ENCODE assay signal across 21 mouse cellular contexts in the genomic region with DNA sequence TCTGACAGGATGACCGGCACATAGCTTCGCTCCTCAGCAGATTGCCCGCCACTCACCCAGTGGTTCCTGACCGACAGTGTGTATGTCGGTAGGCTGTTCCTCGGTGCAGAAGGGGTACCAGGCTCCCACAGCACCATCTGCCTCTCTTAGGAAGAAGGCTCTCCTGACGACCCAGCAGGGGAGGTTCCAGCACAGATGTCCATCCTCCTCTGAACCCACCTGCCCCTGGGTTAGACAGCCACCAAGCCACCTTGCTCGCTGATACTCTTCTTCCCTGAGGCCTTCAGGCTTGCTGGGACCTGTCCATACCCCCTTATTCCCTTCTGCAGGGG. TPM values are rescaled to one million over a fixed set of nuclear protein-coding genes. Genes with fewer than 3 reads are reported as not detected.
A peak's percentile ranks its signal among the peaks of the same experiment; 100 is the strongest.
DNase-seq lines count a peak whose midpoint lies in the region; ATAC-seq and TF ChIP-seq lines count a peak whose summit lies in the region.
"Had no signal": no experiment of that assay in that cellular context is flagged by ENCODE, and none has a peak within 500 bp of the region (broad histone marks: within the 10 kb centered on the region; RNA-seq: fewer than 3 reads in every experiment).

No protein-coding gene starts in this region.

- no peaks in the 10 kb centered on the region for H3K9me3 ChIP-seq in heart, postnatal 0 days (replicated peaks; ENCODE audit: control insufficient read depth, low read length)
- H3K9me3 ChIP-seq in intestine, embryonic 16.5 days (ENCODE audit: control insufficient read depth, low read length), result no peaks in the 10 kb centered on the region
- H3K9me3 ChIP-seq: embryonic facial prominence, embryonic 13.5 days; hindbrain, embryonic 15.5 days; midbrain, embryonic 12.5 days had no signal

- intact Hi-C loops in heart, adult 2 months (cut with DNase I), result no loop called here

- H3K4me2 ChIP-seq in heart, postnatal 0 days (ENCODE audit: low read depth, low read length), result no peak overlapping the region
- no peak overlapping the region for H3K4me2 ChIP-seq in intestine, embryonic 16.5 days (ENCODE audit: low read depth, low read length)
- H3K4me2 ChIP-seq: embryonic facial prominence, embryonic 13.5 days; hindbrain, embryonic 15.5 days; midbrain, embryonic 12.5 days had no signal

- H3K27ac ChIP-seq in heart, adult 2 months, result peak overlapping the region; percentile 53
- peak overlapping the region; percentile 82; the same call in 1 of the 2 replicates for H3K27ac ChIP-seq in heart, postnatal 0 days (ENCODE audit: low read depth)
- H3K27ac ChIP-seq in brown adipose tissue, adult 24 weeks (replicated peaks; ENCODE audit: low read depth, low read length), result 0 out of 2 replicates have a peak overlapping the region, but pooled peaks have one; percentile 85
- H3K27ac ChIP-seq in intestine, embryonic 16.5 days (ENCODE audit: low read length), result 0 out of 2 replicates have a peak overlapping the region, but pooled peaks have one; percentile 20
- no peak overlapping the region for H3K27ac ChIP-seq in layer of hippocampus, adult 2 months
- H3K27ac ChIP-seq: hindbrain, embryonic 15.5 days; midbrain, embryonic 12.5 days had no signal

- no peak for TF ChIP-seq CTCF in heart, adult 2 months (IDR thresholded peaks at IDR 0.05)
- TF ChIP-seq CTCF in heart, postnatal 0 days (IDR thresholded peaks at IDR 0.05; ENCODE audit: low read depth), result no peak
- no peak for TF ChIP-seq CTCF in layer of hippocampus, adult 2 months (conservative IDR thresholded peaks at IDR 0.05)

- no peaks in the 10 kb centered on the region for H3K79me2 ChIP-seq in heart, adult 2 months (replicated peaks; ENCODE audit: control insufficient read depth, insufficient read depth, low read length)

- no peak for TF ChIP-seq EP300 in heart, adult 2 months (IDR thresholded peaks at IDR 0.05; ENCODE audit: insufficient read depth, low read depth, low read length)
- TF ChIP-seq EP300 in heart, postnatal 0 days (IDR thresholded peaks at IDR 0.05; ENCODE audit: low read depth), result no peak

- peaks cover 44% of the 10 kb centered on the region for H3K4me1 ChIP-seq in heart, adult 2 months (ENCODE audit: control insufficient read depth, insufficient read depth, low read length)
- peaks cover 72% of the 10 kb centered on the region for H3K4me1 ChIP-seq in heart, postnatal 0 days (ENCODE audit: control insufficient read depth, insufficient read depth)
- peaks cover 43% of the 10 kb centered on the region for H3K4me1 ChIP-seq in brown adipose tissue, adult 24 weeks (ENCODE audit: control insufficient read depth, insufficient read depth, insufficient read length, low read length)
- peaks cover 29% of the 10 kb centered on the region for H3K4me1 ChIP-seq in intestine, embryonic 16.5 days (ENCODE audit: control insufficient read depth, insufficient read depth, low read length)

- ATAC-seq in heart, postnatal 0 days (ENCODE audit: insufficient read depth, low read depth), result no peak
- no peak for ATAC-seq in intestine, embryonic 16.5 days
- ATAC-seq in monocyte, adult 5-6 weeks (replicated peaks; ENCODE audit: insufficient number of reproducible peaks, low FRiP score, low TSS enrichment, poor library complexity, severe bottlenecking), result no peak

- no peaks in the 10 kb centered on the region for H3K27me3 ChIP-seq in heart, adult 2 months (ENCODE audit: control insufficient read depth, insufficient read depth, low read length)
- no peaks in the 10 kb centered on the region for H3K27me3 ChIP-seq in heart, postnatal 0 days (ENCODE audit: control insufficient read depth, insufficient read depth, low read length)
- H3K27me3 ChIP-seq in intestine, embryonic 16.5 days (replicated peaks; ENCODE audit: control insufficient read depth, insufficient read depth, low read length), result no peaks in the 10 kb centered on the region
- H3K27me3 ChIP-seq: embryonic facial prominence, embryonic 13.5 days; hindbrain, embryonic 15.5 days had no signal

- WGBS in heart, adult 2 months, result 62% methylated on average over 8 of the region's 8 CpGs
- WGBS in heart, postnatal 0 days, result 63% methylated on average over 8 of the region's 8 CpGs
- 84% methylated on average over 8 of the region's 8 CpGs for WGBS in intestine, embryonic 16.5 days

- no peaks in the 10 kb centered on the region for H3K36me3 ChIP-seq in heart, adult 2 months (ENCODE audit: control insufficient read depth, insufficient read depth, low read length)
- no peaks in the 10 kb centered on the region for H3K36me3 ChIP-seq in heart, postnatal 0 days (replicated peaks; ENCODE audit: control insufficient read depth, insufficient read depth, low read length)
- H3K36me3 ChIP-seq in intestine, embryonic 16.5 days (ENCODE audit: control insufficient read depth, insufficient read depth, low read length), result no peaks in the 10 kb centered on the region
- H3K36me3 ChIP-seq: embryonic facial prominence, embryonic 13.5 days; hindbrain, embryonic 15.5 days; midbrain, embryonic 12.5 days had no signal

- H3K9ac ChIP-seq in heart, adult 2 months (ENCODE audit: low read depth, low read length), result no peak overlapping the region
- H3K9ac ChIP-seq in heart, postnatal 0 days (replicated peaks; ENCODE audit: low read depth, low read length), result no peak overlapping the region
- no peak overlapping the region for H3K9ac ChIP-seq in intestine, embryonic 16.5 days (ENCODE audit: low read depth, low read length)
- H3K9ac ChIP-seq: embryonic facial prominence, embryonic 13.5 days; hindbrain, embryonic 15.5 days; midbrain, embryonic 12.5 days had no signal

- TF ChIP-seq POLR2A in heart, adult 2 months (IDR thresholded peaks at IDR 0.05; ENCODE audit: insufficient read depth, low read depth, low read length), result no peak

- no peak overlapping the region for H3K4me3 ChIP-seq in heart, adult 2 months
- no peak overlapping the region for H3K4me3 ChIP-seq in heart, postnatal 0 days (ENCODE audit: low read depth, low read length)
- no peak overlapping the region for H3K4me3 ChIP-seq in brown adipose tissue, adult 24 weeks (ENCODE audit: insufficient read depth, low read depth, low read length)
- no peak overlapping the region for H3K4me3 ChIP-seq in intestine, embryonic 16.5 days (ENCODE audit: low read length)
- H3K4me3 ChIP-seq in layer of hippocampus, adult 2 months, result no peak overlapping the region
- H3K4me3 ChIP-seq: embryonic facial prominence, embryonic 13.5 days; hindbrain, embryonic 15.5 days; midbrain, embryonic 12.5 days had no signal

- no peak for DNase-seq in heart, adult 2 months
- DNase-seq in heart, adult 9 months (ENCODE audit: low spot score in 2 of 2), result no peak
- DNase-seq in heart, postnatal 0 days (ENCODE audit: low spot score), result no peak
- DNase-seq in heart, adult 18-20 months, result no peak
- DNase-seq in layer of hippocampus, adult 2 months (ENCODE audit: low spot score in 2 of 2), result no peak
- DNase-seq: adrenal gland, postnatal 36 days; gastrocnemius, postnatal 36 days; kidney, adult 2 months; kidney, postnatal 25 days; lung, postnatal 36 days; retina, postnatal 1 day; right cerebral cortex, postnatal 4 days; thymus, postnatal 25 days had no signal

RNA-seq across cellular contexts. Expression of a gene that starts 25.2 kb away (rescaled TPM):
- total RNA-seq in heart, adult 2 months (2021), result 10 to 100 TPM; 11.0 to 12.6 TPM
- polyA plus RNA-seq in heart, adult 2 months (2012; rRNA removed), result 12.2 and 15.0 TPM in 2 replicates
- total RNA-seq in heart, postnatal 0 days (2014; rRNA removed; ENCODE audit: low replicate concordance), result 50.5 and 63.2 TPM in 2 replicates
- polyA plus RNA-seq in heart, postnatal 0 days (2015; fragmentation: Nextera tagmentation; extraction: Ambion mirVana), result 4.9 and 5.0 TPM in 2 replicates
- total RNA-seq in heart, adult 18-20 months (2021), result 10 to 100 TPM in 1 of 2 experiments, 1 to 10 TPM in 1; 8.2 to 10.4 TPM
- 1.7 and 2.5 TPM in 2 replicates for polyA plus RNA-seq in brown adipose tissue, adult 24 weeks (2012; ENCODE audit: insufficient read depth, insufficient read length, missing spikeins)
- 4.3 and 4.6 TPM in 2 replicates for polyA plus RNA-seq in intestine, embryonic 16.5 days (2015; fragmentation: Nextera tagmentation; extraction: Ambion mirVana)
- total RNA-seq in monocyte, adult 5-6 weeks (2017), result 0.38 TPM in 1 of 3 replicates, not detected in the others
- total RNA-seq in layer of hippocampus, adult 2 months (2021), result 10 to 100 TPM; 10.7 to 11.2 TPM
- total RNA-seq: common myeloid progenitor, adult 5-6 weeks; neutrophil, adult 5-6 weeks had no signal

RNA-seq across cellular contexts. Expression of a gene that starts 53.6 kb away (rescaled TPM):
- total RNA-seq in heart, adult 2 months (2021), result 1 to 10 TPM; 4.1 to 5.6 TPM
- polyA plus RNA-seq in heart, adult 2 months (2012; rRNA removed), result 3.9 and 4.9 TPM in 2 replicates
- total RNA-seq in heart, postnatal 0 days (2014; rRNA removed; ENCODE audit: low replicate concordance), result 1.6 and 2.9 TPM in 2 replicates
- polyA plus RNA-seq in heart, postnatal 0 days (2015; fragmentation: Nextera tagmentation; extraction: Ambion mirVana), result 3.7 and 4.4 TPM in 2 replicates
- 1 to 10 TPM; 3.1 to 5.5 TPM for total RNA-seq in heart, adult 18-20 months (2021)
- 3.6 and 5.4 TPM in 2 replicates for polyA plus RNA-seq in brown adipose tissue, adult 24 weeks (2012; ENCODE audit: insufficient read depth, insufficient read length, missing spikeins)
- 7.6 and 8.2 TPM in 2 replicates for polyA plus RNA-seq in intestine, embryonic 16.5 days (2015; fragmentation: Nextera tagmentation; extraction: Ambion mirVana)
- 5.0 to 8.1 TPM (median 5.5 TPM) in 3 replicates for total RNA-seq in monocyte, adult 5-6 weeks (2017)
- 10 to 100 TPM; 14.6 to 18.3 TPM for total RNA-seq in layer of hippocampus, adult 2 months (2021)
